ENCODE assay signal across 13 mouse cellular contexts in genomic region chr3:88231061-88231641, GRCm38 (mm10). TPM values are rescaled to one million over a fixed set of nuclear protein-coding genes. Genes with fewer than 3 reads are reported as not detected.
DNase-seq lines count a peak whose midpoint lies in the region; ATAC-seq lines count a peak whose summit lies in the region.
"Had no signal": no experiment of that assay in that cellular context is flagged by ENCODE, and none has a peak within 500 bp of the region (broad histone marks: within the 10 kb centered on the region; RNA-seq: fewer than 3 reads in every experiment).

No protein-coding gene starts in this region.

- peak; percentile 73 for DNase-seq in left cerebral cortex, postnatal 4 days
- DNase-seq in left cerebral cortex, adult 11 months (ENCODE audit: low spot score): no peak
- DNase-seq in cerebellum, postnatal 25 days: peak; percentile 40 to 51
- DNase-seq in yolk sac, embryonic 10.5 days (ENCODE audit: low spot score): no peak
- DNase-seq: liver; thymus, adult 2 months had no signal

- H3K27ac ChIP-seq in hindbrain, embryonic 12.5 days: peak overlapping the region; percentile 97
- H3K27ac ChIP-seq in neural tube, embryonic 14.5 days (ENCODE audit: low read depth, low read length): peak overlapping the region; percentile 89
- H3K27ac ChIP-seq: heart, embryonic 15.5 days; kidney, postnatal 0 days had no signal

- ATAC-seq in hindbrain, embryonic 12.5 days (ENCODE audit: low FRiP score): peak; percentile 83
- peak; percentile 70 for ATAC-seq in neural tube, embryonic 14.5 days (ENCODE audit: low read depth)
- no peak for ATAC-seq in erythroid progenitor cell, adult 5-6 weeks (replicated peaks; ENCODE audit: low FRiP score, poor library complexity, severe bottlenecking)
- ATAC-seq: Patski had no signal

- H3K4me1 ChIP-seq in hindbrain, embryonic 12.5 days: peaks cover 85% of the 10 kb centered on the region
- peaks cover 52% of the 10 kb centered on the region for H3K4me1 ChIP-seq in neural tube, embryonic 14.5 days (ENCODE audit: control insufficient read depth, insufficient read depth, low read length)

- H3K4me3 ChIP-seq in hindbrain, embryonic 12.5 days: no peak overlapping the region
- no peak overlapping the region for H3K4me3 ChIP-seq in neural tube, embryonic 14.5 days (ENCODE audit: low read depth, low read length)
- H3K4me3 ChIP-seq: heart, embryonic 15.5 days; megakaryocyte, embryonic 14.5 days had no signal

- peaks cover 26% of the 10 kb centered on the region for H3K36me3 ChIP-seq in hindbrain, embryonic 12.5 days
- H3K36me3 ChIP-seq in neural tube, embryonic 14.5 days (ENCODE audit: control insufficient read depth, insufficient read depth, low read length): peaks cover 28% of the 10 kb centered on the region
- H3K36me3 ChIP-seq: heart, embryonic 15.5 days had no signal

- intact Hi-C loops in left cerebral cortex, postnatal 4 days (cut with DNase I): no loop called here

- H3K9ac ChIP-seq in hindbrain, embryonic 12.5 days: 0 out of 2 replicates have a peak overlapping the region, but pooled peaks have one; percentile 39
- peak overlapping the region; percentile 37 for H3K9ac ChIP-seq in neural tube, embryonic 14.5 days (replicated peaks; ENCODE audit: low read depth, low read length)
- H3K9ac ChIP-seq: heart, embryonic 15.5 days had no signal

- H3K4me2 ChIP-seq in hindbrain, embryonic 12.5 days (replicated peaks): peak overlapping the region; percentile 15; the same call in 1 of the 2 replicates
- H3K4me2 ChIP-seq in neural tube, embryonic 14.5 days (ENCODE audit: low read depth, low read length): no peak overlapping the region
- H3K4me2 ChIP-seq: heart, embryonic 15.5 days had no signal

- H3K9me3 ChIP-seq in hindbrain, embryonic 12.5 days (replicated peaks): no peaks in the 10 kb centered on the region
- H3K9me3 ChIP-seq in neural tube, embryonic 14.5 days (ENCODE audit: control insufficient read depth, low read length): no peaks in the 10 kb centered on the region
- H3K9me3 ChIP-seq: heart, embryonic 15.5 days; megakaryocyte, embryonic 14.5 days had no signal

- 0 out of 2 replicates have a peak, but pooled peaks cover 6% of the 10 kb centered on the region for H3K27me3 ChIP-seq in hindbrain, embryonic 12.5 days
- no peaks in the 10 kb centered on the region for H3K27me3 ChIP-seq in neural tube, embryonic 14.5 days (ENCODE audit: control insufficient read depth, insufficient read depth, low read length)

- WGBS in hindbrain, embryonic 12.5 days: 33% methylated on average over 1 of the region's 1 CpGs
- WGBS in neural tube, embryonic 14.5 days: 11% methylated on average over 1 of the region's 1 CpGs

RNA-seq across cellular contexts. Expression of gene Rhbg, which starts 23.4 kb away (rescaled TPM):
- total RNA-seq in left cerebral cortex, postnatal 4 days (2021): 1 to 10 TPM in 1 of 2 experiments, under 1 TPM in 1; 0.46 to 1.4 TPM
- 0.23 and 0.25 TPM in 2 replicates for polyA plus RNA-seq in hindbrain, embryonic 12.5 days (2016; fragmentation: Nextera tagmentation; extraction: Ambion mirVana)
- 0.51 and 0.85 TPM in 2 replicates for polyA plus RNA-seq in neural tube, embryonic 14.5 days (2014; fragmentation: Nextera tagmentation; extraction: Ambion mirVana)
- not detected in 2 replicates for total RNA-seq in erythroid progenitor cell, adult 5-6 weeks (2015; ENCODE audit: low replicate concordance)
- total RNA-seq in erythroid progenitor cell, adult 5-6 weeks (2017; ENCODE audit: low replicate concordance): not detected in 2 replicates
- polyA plus RNA-seq: Patski had no signal

RNA-seq across cellular contexts. Expression of gene Gm38392, which starts 55.9 kb away (rescaled TPM):
- under 1 TPM; 0.80 to 0.89 TPM for total RNA-seq in left cerebral cortex, postnatal 4 days (2021)
- polyA plus RNA-seq in hindbrain, embryonic 12.5 days (2016; fragmentation: Nextera tagmentation; extraction: Ambion mirVana): 0.22 TPM in 1 of 2 replicates, not detected in the other
- polyA plus RNA-seq in neural tube, embryonic 14.5 days (2014; fragmentation: Nextera tagmentation; extraction: Ambion mirVana): 0.72 TPM in 1 of 2 replicates, not detected in the other
- not detected in 2 replicates for total RNA-seq in erythroid progenitor cell, adult 5-6 weeks (2015; ENCODE audit: low replicate concordance)
- total RNA-seq in erythroid progenitor cell, adult 5-6 weeks (2017; ENCODE audit: low replicate concordance): not detected in 2 replicates
- polyA plus RNA-seq: heart, embryonic 15.5 days had no signal

Comparison
In these comparisons a context has a peak if more than half of its experiments do, and no peak if none do; other contexts are left out.
1. DNase-seq: peak in left cerebral cortex, postnatal 4 days (single experiment) and cerebellum, postnatal 25 days (2 of 2); none in left cerebral cortex, adult 11 months (single experiment) and yolk sac, embryonic 10.5 days (single experiment).